Mouse (Mus musculus) thymus, adult 2 months (tissue): ENCODE data around the gene Qrfp. TPM values are rescaled to one million over a fixed set of nuclear protein-coding genes. Genes with fewer than 3 reads are reported as not detected.

Experiments
- DNase-seq: peaks from one replicate; pipeline ENCODE4 v3.0.0; 2021
- H3K27ac ChIP-seq: fragments of 200-500 bp; 2 replicates; pipeline ENCODE4 v1.5.1; 2012; ENCODE audit warnings: low read length, control low read depth; ENCODE audit not compliant: control insufficient read depth, insufficient read depth
- H3K27me3 ChIP-seq: fragments of 200-500 bp; 2 replicates; pipeline ENCODE4 v1.6.1; 2012; ENCODE audit warnings: mild to moderate bottlenecking, low read length, moderate library complexity, mixed read lengths; ENCODE audit not compliant: control insufficient read depth, insufficient read depth
- H3K36me3 ChIP-seq: fragments of 200-500 bp; 2 replicates; pipeline ENCODE4 v1.6.1; 2012; ENCODE audit warnings: mild to moderate bottlenecking, low read length, moderate library complexity; ENCODE audit not compliant: control insufficient read depth, insufficient read depth
- H3K4me1 ChIP-seq: fragments of 200-500 bp; replicated peaks from 2 replicates; pipeline ENCODE4 v1.6.1; 2012; ENCODE audit warnings: low read length; ENCODE audit not compliant: control insufficient read depth, insufficient read depth
- H3K4me3 ChIP-seq: fragments of 200-500 bp; 2 replicates; pipeline ENCODE4 v1.5.1; 2012; ENCODE audit warnings: mild to moderate bottlenecking, low read length, control low read depth, moderate library complexity; ENCODE audit not compliant: control insufficient read depth, insufficient read depth
- CTCF ChIP-seq: fragments of 200-500 bp; IDR thresholded peaks from 2 replicates; pipeline ENCODE4 v1.5.1; 2012; ENCODE audit warnings: mild to moderate bottlenecking, control low read depth, low read length, moderate library complexity, borderline replicate concordance; ENCODE audit not compliant: control insufficient read depth, poor library complexity, insufficient read depth; ENCODE audit errors: extremely low read depth
- POLR2A ChIP-seq: fragments of 200-500 bp; IDR thresholded peaks from 2 replicates; pipeline ENCODE4 v1.6.1; 2012; ENCODE audit warnings: mild to moderate bottlenecking, low read length, control low read depth, moderate library complexity; ENCODE audit not compliant: control insufficient read depth, poor library complexity, insufficient read depth; ENCODE audit errors: extremely low read depth
- WGBS: fragments of 180-500 bp; shearing (Covaris S2); methylation state at CpG from one replicate; pipeline ENCODE4 v1.1.7; 2018; 5-methylcytosine and 5-hydroxymethylcytosine counted together
- polyA plus RNA-seq: library from polyadenylated mRNA; depleted of rRNA; stranded (reverse); fragments of >200 nt; gene quantifications from 2 replicates; pipeline ENCODE4 v1.2.3, GENCODE M21; 2012

Gene Qrfp
- polyA plus RNA-seq, 1 experiment, result 0.73 TPM

DNA sequence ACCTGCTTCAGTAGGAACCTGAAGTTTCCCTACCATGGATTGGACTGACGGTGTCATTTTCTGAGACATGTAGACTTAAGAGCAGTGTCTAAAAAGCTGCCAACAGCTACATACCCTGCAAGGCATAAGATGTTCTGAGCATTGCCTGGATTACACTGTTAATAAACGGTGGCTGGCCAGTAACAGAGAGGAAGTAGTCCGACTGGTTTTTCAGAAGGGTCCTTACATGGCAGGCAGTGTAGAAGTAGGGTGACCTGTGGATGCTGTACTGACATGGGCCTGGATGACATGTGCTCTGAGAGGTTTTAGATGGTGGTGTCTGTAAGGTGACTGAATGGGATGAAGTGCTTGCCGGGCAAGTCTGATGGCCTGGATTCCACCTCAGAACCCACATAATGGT lies 42.6 kb downstream of the Qrfp start:
- H3K36me3 ChIP-seq, result no peaks in the 10 kb centered on the region
- WGBS, result 85% methylated on average over 4 of the region's 4 CpGs
- no peaks in the 10 kb centered on the region for H3K27me3 ChIP-seq
- H3K27ac ChIP-seq, result no peak overlapping the region
- DNase-seq, result no peak
- peaks cover 25% of the 10 kb centered on the region for H3K4me1 ChIP-seq
- no peak overlapping the region for H3K4me3 ChIP-seq
- TF ChIP-seq CTCF (no peak), POLR2A (no peak)

DNA sequence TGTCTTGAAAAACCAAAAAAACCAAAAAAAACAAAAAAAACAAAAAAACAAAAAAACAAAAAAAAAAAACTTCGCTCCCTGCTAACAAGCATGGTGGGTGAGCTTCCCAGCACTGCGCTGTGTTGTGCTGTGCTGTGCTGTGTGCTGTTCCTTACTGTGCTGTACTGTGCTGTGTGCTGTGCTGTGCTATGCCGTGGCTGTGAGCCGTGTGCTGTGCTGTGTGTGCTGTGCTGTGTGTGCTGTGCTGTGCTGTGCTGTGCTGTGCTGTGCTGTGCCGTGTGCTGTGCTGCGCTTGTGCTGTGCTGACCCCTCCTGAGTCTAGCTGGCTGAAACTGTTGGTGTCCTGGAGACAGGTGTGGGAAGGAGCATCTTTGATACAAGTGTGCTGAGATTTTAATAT lies 43.3 kb downstream of the Qrfp start:
- Histone ChIP-seq H3K4me3 (no peak overlapping the region), H3K4me1 (peaks cover 30% of the 10 kb centered on the region), H3K27ac (no peak overlapping the region), H3K27me3 (no peaks in the 10 kb centered on the region), H3K36me3 (no peaks in the 10 kb centered on the region)
- TF ChIP-seq POLR2A, result no peak
- no peak for TF ChIP-seq CTCF
- WGBS, result over 99% methylated on average over 6 of the region's 6 CpGs
- DNase-seq, result no peak

DNA sequence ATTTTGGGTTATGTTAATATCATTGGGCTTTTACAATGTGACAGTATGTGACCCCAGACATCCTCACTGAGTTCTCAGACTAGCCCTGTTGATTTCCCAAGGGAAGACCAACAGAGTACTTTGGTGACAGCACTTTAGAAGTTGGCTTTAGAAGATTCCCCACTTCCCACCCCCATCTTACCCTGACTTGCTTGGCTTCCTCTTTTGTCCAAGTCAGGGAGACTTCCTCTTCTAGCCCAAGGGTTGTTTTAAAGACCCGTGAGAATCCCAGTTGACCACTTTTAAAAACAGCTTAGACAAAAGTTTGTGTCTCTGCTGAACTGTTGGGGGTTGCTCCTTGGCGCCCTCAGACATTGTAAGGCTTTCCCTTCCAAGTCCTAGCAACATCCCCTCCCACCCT lies 47.1 kb downstream of the Qrfp start:
- Histone ChIP-seq H3K27ac (no peak overlapping the region), H3K4me3 (no peak overlapping the region), H3K27me3 (no peaks in the 10 kb centered on the region), H3K4me1 (peaks cover 28% of the 10 kb centered on the region), H3K36me3 (no peaks in the 10 kb centered on the region)
- DNase-seq, result no peak
- no peak for TF ChIP-seq CTCF
- TF ChIP-seq POLR2A, result no peak
- WGBS, result 24% methylated on average over 2 of the region's 2 CpGs

DNA sequence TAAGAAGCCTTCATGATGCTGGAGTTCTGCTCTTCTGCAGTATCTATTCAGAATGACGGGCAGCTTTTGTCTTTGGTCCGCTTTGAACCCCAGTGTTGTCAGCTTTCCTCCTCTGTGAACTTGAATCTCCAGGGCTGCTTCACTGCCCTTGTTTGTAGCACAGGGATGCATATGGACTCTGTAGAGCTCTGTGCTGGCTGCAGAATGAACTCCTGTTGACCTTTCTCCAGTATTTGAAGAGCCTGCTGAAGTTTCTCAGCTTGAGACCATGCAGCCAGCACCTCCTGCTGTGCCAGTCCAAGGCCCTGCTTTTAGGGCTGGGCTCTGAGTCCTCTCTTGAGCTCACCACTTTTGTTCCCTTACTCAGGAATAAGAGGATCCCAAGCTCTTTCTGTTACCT lies 47.5 kb downstream of the Qrfp start:
- H3K4me3 ChIP-seq, result no peak overlapping the region
- H3K27me3 ChIP-seq, result no peaks in the 10 kb centered on the region
- 88% methylated on average over 2 of the region's 2 CpGs for WGBS
- H3K27ac ChIP-seq, result no peak overlapping the region
- H3K4me1 ChIP-seq, result peaks cover 28% of the 10 kb centered on the region
- no peak for TF ChIP-seq CTCF
- TF ChIP-seq POLR2A, result no peak
- no peaks in the 10 kb centered on the region for H3K36me3 ChIP-seq
- DNase-seq, result no peak

DNA sequence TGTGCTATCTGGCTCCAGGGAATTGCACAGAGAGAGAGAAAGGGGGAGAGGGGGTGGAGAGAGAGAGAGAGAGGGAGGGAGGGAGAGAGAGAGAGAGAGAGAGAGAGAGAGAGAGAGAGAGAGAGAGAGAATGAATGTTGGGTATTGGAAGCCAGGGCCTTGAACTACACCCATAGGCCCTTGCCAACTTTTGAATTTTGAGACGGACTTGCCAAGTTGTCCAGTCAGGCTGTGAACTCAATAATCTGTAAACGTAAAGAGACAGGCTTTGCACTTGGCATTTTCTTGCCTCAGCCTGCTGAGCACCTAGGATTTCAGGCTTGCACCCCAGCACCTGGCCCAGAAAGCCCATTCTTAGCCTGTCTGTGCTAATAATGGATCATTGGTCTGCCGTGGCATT lies 48.2 kb downstream of the Qrfp start:
- no peak for TF ChIP-seq POLR2A
- no peak for TF ChIP-seq CTCF
- no peaks in the 10 kb centered on the region for H3K36me3 ChIP-seq
- no peaks in the 10 kb centered on the region for H3K27me3 ChIP-seq
- no peak for DNase-seq
- no peak overlapping the region for H3K4me3 ChIP-seq
- WGBS, result 85% methylated on average over 3 of the region's 3 CpGs
- peaks cover 28% of the 10 kb centered on the region for H3K4me1 ChIP-seq
- H3K27ac ChIP-seq, result no peak overlapping the region

DNA sequence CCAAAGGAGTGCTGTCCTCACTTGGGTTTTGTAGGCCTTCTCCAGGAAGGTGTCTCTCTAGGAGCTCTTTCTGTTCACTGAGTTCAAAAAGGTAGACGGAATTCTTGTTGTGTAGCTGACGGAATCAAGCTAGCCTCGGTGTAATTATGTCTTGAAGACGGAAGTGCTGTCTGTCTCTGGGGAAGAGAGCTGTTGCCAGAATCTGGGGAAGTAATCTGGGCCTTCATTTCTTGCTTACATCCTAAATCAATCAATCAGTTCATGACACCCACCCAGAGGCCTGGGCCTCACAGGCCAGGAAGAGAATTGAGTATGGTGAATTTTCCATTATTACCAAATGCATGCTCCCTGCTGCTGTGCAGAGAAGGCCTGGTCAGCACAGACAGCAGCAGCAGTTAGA lies 48.8 kb downstream of the Qrfp start:
- TF ChIP-seq CTCF, result no peak
- TF ChIP-seq POLR2A, result no peak
- H3K4me1 ChIP-seq, result peaks cover 28% of the 10 kb centered on the region
- H3K27me3 ChIP-seq, result no peaks in the 10 kb centered on the region
- 5% methylated on average over 4 of the region's 4 CpGs for WGBS
- no peak overlapping the region for H3K4me3 ChIP-seq
- no peak for DNase-seq
- H3K27ac ChIP-seq, result no peak overlapping the region
- H3K36me3 ChIP-seq, result no peaks in the 10 kb centered on the region

DNA sequence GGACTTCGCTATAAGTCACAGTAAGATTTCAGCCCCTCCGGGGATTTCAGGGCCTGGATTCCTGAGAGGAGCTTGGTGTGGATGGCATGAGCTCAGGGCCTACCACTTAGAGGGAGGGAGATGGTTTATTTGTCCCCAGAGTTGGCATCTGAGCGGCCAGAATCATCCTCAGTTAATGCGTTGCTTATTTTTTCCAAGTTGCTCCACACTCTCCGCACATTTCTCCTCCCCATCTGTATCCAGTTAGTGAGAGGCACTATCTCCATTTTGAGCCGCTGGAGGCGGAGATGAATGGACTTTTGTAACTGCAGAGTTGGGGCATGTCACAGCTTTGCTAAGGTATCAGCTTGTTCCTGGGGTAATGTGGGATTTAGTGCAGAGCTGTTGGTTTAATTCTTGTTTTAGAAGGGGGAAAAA lies 49.3 kb downstream of the Qrfp start:
- no peak for DNase-seq
- TF ChIP-seq CTCF (no peak), POLR2A (no peak)
- WGBS, result 21% methylated on average over 7 of the region's 7 CpGs
- H3K36me3 ChIP-seq, result no peaks in the 10 kb centered on the region
- H3K27me3 ChIP-seq, result no peaks in the 10 kb centered on the region
- H3K4me1 ChIP-seq, result peaks cover 28% of the 10 kb centered on the region
- peak overlapping the region; percentile 91 for H3K4me3 ChIP-seq
- peak overlapping the region; percentile 62; the same call in 1 of the 2 replicates for H3K27ac ChIP-seq
